ENCODE assay signal across 8 mouse cellular contexts in the genomic region with DNA sequence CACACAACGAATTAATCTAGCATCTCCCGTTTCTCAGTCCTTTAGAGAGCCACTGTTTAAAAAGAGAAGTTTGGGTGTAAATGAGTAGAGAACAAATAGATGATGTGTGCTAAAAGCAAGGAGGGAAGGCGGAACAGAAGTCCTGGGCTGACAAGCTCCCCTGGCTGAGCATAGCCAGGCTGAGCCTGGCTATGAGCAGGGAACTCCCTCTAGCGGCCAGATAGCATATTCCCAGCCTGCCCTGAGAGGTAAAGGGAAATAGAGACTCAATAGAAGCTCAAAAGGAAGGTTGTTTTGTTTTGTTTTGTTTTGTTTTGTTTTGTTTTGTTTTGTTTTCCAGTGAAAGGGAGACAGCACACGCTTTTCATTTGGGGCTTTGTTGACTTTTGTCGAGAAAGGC. TPM values are rescaled to one million over a fixed set of nuclear protein-coding genes. Genes with fewer than 3 reads are reported as not detected.
A peak's percentile ranks its signal among the peaks of the same experiment; 100 is the strongest.
DNase-seq lines count a peak whose midpoint lies in the region; ATAC-seq lines count a peak whose summit lies in the region.

No protein-coding gene starts in this region.

- no peak overlapping the region for H3K27ac ChIP-seq in forebrain, embryonic 10.5 days
- H3K27ac ChIP-seq in intestine, embryonic 15.5 days: no peak overlapping the region
- no peak overlapping the region for H3K27ac ChIP-seq in limb, embryonic 13.5 days
- no peak overlapping the region for H3K27ac ChIP-seq in neural tube, embryonic 15.5 days (replicated peaks)

- peak; percentile 87 for ATAC-seq in intestine, embryonic 15.5 days
- ATAC-seq in limb, embryonic 13.5 days (ENCODE audit: low FRiP score, low read depth): peak; percentile 71; the same call in 1 of the 2 replicates
- peak; percentile 86; the same call in 1 of the 2 replicates for ATAC-seq in neural tube, embryonic 15.5 days (ENCODE audit: low FRiP score)

- H3K4me3 ChIP-seq in forebrain, embryonic 10.5 days: no peak overlapping the region
- H3K4me3 ChIP-seq in intestine, embryonic 15.5 days (replicated peaks): no peak overlapping the region
- H3K4me3 ChIP-seq in limb, embryonic 13.5 days: no peak overlapping the region
- H3K4me3 ChIP-seq in neural tube, embryonic 15.5 days (replicated peaks): no peak overlapping the region

- 32% methylated on average over 6 of the region's 6 CpGs for WGBS in forebrain, embryonic 10.5 days
- WGBS in intestine, embryonic 15.5 days: 26% methylated on average over 6 of the region's 6 CpGs
- WGBS in limb, embryonic 13.5 days: 26% methylated on average over 6 of the region's 6 CpGs
- WGBS in neural tube, embryonic 15.5 days: 36% methylated on average over 6 of the region's 6 CpGs

- H3K4me1 ChIP-seq in forebrain, embryonic 10.5 days: peaks cover 3% of the 10 kb centered on the region; the same call in 1 of the 2 replicates
- H3K4me1 ChIP-seq in intestine, embryonic 15.5 days (replicated peaks): no peaks in the 10 kb centered on the region
- H3K4me1 ChIP-seq in limb, embryonic 13.5 days: peaks cover 17% of the 10 kb centered on the region
- H3K4me1 ChIP-seq in neural tube, embryonic 15.5 days: peaks cover 8% of the 10 kb centered on the region; the same call in 1 of the 2 replicates

- no peaks in the 10 kb centered on the region for H3K36me3 ChIP-seq in forebrain, embryonic 10.5 days (replicated peaks)
- H3K36me3 ChIP-seq in intestine, embryonic 15.5 days: no peaks in the 10 kb centered on the region
- peaks cover 17% of the 10 kb centered on the region for H3K36me3 ChIP-seq in limb, embryonic 13.5 days
- no peaks in the 10 kb centered on the region for H3K36me3 ChIP-seq in neural tube, embryonic 15.5 days

- no peaks in the 10 kb centered on the region for H3K27me3 ChIP-seq in forebrain, embryonic 10.5 days (ENCODE audit: poor library complexity, severe bottlenecking)
- H3K27me3 ChIP-seq in intestine, embryonic 15.5 days (replicated peaks): no peaks in the 10 kb centered on the region
- H3K27me3 ChIP-seq in limb, embryonic 13.5 days: no peaks in the 10 kb centered on the region
- H3K27me3 ChIP-seq in neural tube, embryonic 15.5 days (replicated peaks): no peaks in the 10 kb centered on the region

- peak; percentile 72 for DNase-seq in 416B (ENCODE audit: low read depth)
- peak; percentile 84 for DNase-seq in CD4-positive, CD25-positive, alpha-beta regulatory T cell, adult 2 months (ENCODE audit: low read depth, low spot score)
- peak; percentile 9 for DNase-seq in c-Kit-negative CD71-positive TER-119-positive erythroid progenitor cells, embryonic 14.5 days (ENCODE audit: low read depth, low spot score)
- DNase-seq in forebrain, embryonic 10.5 days (ENCODE audit: extremely low spot score, low spot score): peak; percentile 52
- DNase-seq in urinary bladder, adult 2 months (ENCODE audit: low spot score): no peak

- no peak overlapping the region for H3K4me2 ChIP-seq in intestine, embryonic 15.5 days (replicated peaks)
- no peak overlapping the region for H3K4me2 ChIP-seq in limb, embryonic 13.5 days (replicated peaks)
- H3K4me2 ChIP-seq in neural tube, embryonic 15.5 days: no peak overlapping the region

- no peak overlapping the region for H3K9ac ChIP-seq in intestine, embryonic 15.5 days
- no peak overlapping the region for H3K9ac ChIP-seq in limb, embryonic 13.5 days
- H3K9ac ChIP-seq in neural tube, embryonic 15.5 days (replicated peaks): no peak overlapping the region

- no peaks in the 10 kb centered on the region for H3K9me3 ChIP-seq in forebrain, embryonic 10.5 days
- no peaks in the 10 kb centered on the region for H3K9me3 ChIP-seq in intestine, embryonic 15.5 days
- H3K9me3 ChIP-seq in limb, embryonic 13.5 days: no peaks in the 10 kb centered on the region
- H3K9me3 ChIP-seq in neural tube, embryonic 15.5 days (replicated peaks): no peaks in the 10 kb centered on the region

RNA-seq across cellular contexts. Expression of gene Nr2e3, which starts 8.9 kb away (rescaled TPM):
- polyA plus RNA-seq in forebrain, embryonic 10.5 days (2016; fragmentation: Nextera tagmentation; extraction: Ambion mirVana): not detected in 2 replicates
- polyA plus RNA-seq in intestine, embryonic 15.5 days (2015; fragmentation: Nextera tagmentation; extraction: Ambion mirVana): 8.0 and 9.0 TPM in 2 replicates
- 2.1 TPM in 2 replicates for polyA plus RNA-seq in limb, embryonic 13.5 days (2015; fragmentation: Nextera tagmentation; extraction: Ambion mirVana)
- polyA plus RNA-seq in neural tube, embryonic 15.5 days (2015; fragmentation: Nextera tagmentation; extraction: Ambion mirVana): not detected in 2 replicates
- polyA plus RNA-seq in urinary bladder, adult 2 months (2012; rRNA removed): 0.07 and 0.09 TPM in 2 replicates
